Mouse (Mus musculus) ES-Bruce4 (cell line): ENCODE results near the gene Zfp985.
"Not testable (repeated sequence)": the region's sequence is repeated elsewhere in the genome, so short reads cannot be mapped to it uniquely, and the experiment has no call there.

ENCODE experiments used
- CTCF ChIP-seq: IDR thresholded peaks from one replicate; pipeline ENCODE4 v1.8.1; 2011; ENCODE audit warnings: low read depth, low read length
- EP300 ChIP-seq: IDR thresholded peaks from 2 replicates; pipeline ENCODE4 v1.6.1; 2011; ENCODE audit warnings: low read depth, low read length; ENCODE audit not compliant: insufficient read depth
- POLR2A ChIP-seq: IDR thresholded peaks from one replicate; pipeline ENCODE4 v1.8.1; 2011; ENCODE audit warnings: low read length; ENCODE audit not compliant: insufficient read depth

GRCm38 (mm10) chr4:147553071-147553470 is at the start of gene Zfp985:
- not testable (repeated sequence) for TF ChIP-seq POLR2A, EP300, CTCF
